Mouse (Mus musculus) erythroblast, embryonic 14.5 days (primary cell): ENCODE data around the gene Prl5a1.

Experiments
- GATA1 ChIP-seq: IDR thresholded peaks from 2 replicates; pipeline ENCODE4 v1.6.1; 2012; ENCODE audit warnings: low read length, inconsistent platforms, mixed read lengths
- TAL1 ChIP-seq: IDR thresholded peaks from 3 replicates; pipeline ENCODE4 v1.6.1; 2012; ENCODE audit warnings: low read length, inconsistent platforms, mixed read lengths

DNA sequence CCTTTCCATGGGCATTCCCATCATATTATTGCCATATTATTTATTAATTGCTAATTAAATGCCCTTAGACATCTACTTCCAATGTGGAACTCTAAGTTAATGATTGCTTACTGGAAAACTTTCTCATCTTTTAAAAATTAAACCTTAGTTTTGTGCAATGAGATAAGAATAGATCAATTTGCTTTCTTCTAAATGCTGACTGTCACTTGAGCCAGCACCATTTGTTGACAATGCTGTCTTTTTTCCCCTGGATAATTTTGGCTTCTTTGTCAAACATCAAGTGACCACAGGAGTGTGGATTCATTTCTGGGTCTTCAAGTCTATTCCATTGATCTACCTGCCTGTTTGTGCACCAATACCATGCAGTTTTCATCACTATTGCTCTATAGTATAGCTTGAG lies 46.1 kb upstream of the Prl5a1 start:
- no peak for TF ChIP-seq TAL1
- no peak for TF ChIP-seq GATA1
